Mouse (Mus musculus): ENCODE results near the gene Ceacam2. TPM values are rescaled to one million over a fixed set of nuclear protein-coding genes. Genes with fewer than 3 reads are reported as not detected.
"Not testable (repeated sequence)": the region's sequence is repeated elsewhere in the genome, so short reads cannot be mapped to it uniquely, and the experiment has no call there.

Gene Ceacam2
- polyA plus RNA-seq, 2 experiments from 2014 or later: not detected

- ATAC-seq: not testable (repeated sequence)
Measured at GRCm38 (mm10) chr7:25480791-25481190, 58.9 kb downstream of the Ceacam2 start.

DNA sequence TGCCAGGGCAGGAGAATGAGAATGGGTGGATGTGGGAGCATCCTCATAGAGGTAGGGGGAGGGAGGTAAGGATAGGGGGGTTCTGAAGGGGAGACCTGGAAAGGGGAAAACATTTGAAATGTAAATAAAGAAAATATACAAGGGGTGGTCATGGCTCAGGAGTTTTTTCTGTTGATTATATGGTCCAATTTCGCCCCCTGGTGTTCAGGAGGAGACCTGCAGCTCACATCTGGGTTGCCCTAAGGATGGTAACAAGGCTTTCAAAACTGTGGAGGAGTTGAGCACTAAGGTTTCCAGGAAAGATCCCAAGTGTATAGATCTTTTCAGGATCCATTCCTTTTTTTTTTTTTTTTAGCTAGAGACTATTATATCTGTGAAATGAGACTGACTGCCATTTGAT, 60.2 kb downstream of the Ceacam2 start:
- no peak for ATAC-seq

GRCm38 (mm10) chr7:25477752-25478093, 61.9 kb downstream of the Ceacam2 start:
- not testable (repeated sequence) for ATAC-seq

DNA sequence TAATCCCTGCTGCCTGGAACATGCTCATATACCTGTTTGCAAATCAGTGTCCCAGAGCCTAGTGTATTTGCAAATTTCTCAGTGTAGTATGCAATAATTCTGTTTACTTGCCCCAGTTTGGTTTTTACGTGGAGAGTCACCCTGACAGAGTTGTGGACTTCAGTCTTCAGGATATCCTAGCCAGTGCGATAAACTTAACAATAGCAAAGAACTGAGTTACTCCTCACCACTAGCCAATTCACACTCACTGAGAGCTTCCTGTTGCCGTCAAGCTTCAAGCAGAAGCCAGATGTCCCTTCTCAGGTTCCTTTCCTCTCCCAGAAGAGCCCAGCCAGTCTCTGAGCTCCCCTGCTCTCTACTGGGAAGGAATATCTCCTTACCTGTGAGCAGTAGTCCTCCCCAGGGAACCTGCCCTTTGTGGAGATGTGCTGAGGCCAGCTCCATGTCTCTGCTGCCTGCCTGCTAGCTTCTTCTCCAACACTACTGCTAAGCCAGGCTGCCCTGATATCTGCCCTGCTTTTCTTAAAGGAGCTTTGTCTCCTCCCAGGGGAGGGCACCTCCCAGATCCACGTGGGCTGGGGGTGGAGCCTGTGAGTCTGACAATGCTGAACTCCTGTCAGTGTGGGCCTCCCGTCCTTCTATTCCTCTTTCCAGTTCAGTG, 62.4 kb downstream of the Ceacam2 start, which contains the start of gene Ceacam1:
Ceacam1 (minus strand) TSS at position 513 of the 661 bp plus-strand sequence.
- not testable (repeated sequence) for ATAC-seq

- not testable (repeated sequence) for ATAC-seq
Measured at GRCm38 (mm10) chr7:25471821-25472220, 67.8 kb downstream of the Ceacam2 start.

Other genes starting within 250 kb of the Ceacam2 start
- 10 to 100 TPM; 23.6 to 42.6 TPM for gene Pafah1b3, start 241.9 kb downstream of the Ceacam2 start, polyA plus RNA-seq (2017; shearing (Covaris generic))
- not detected for gene Prr19, start 238.4 kb downstream of the Ceacam2 start, polyA plus RNA-seq (2017; shearing (Covaris generic))
- gene Tmem145, start 233.8 kb downstream of the Ceacam2 start, polyA plus RNA-seq (2017; shearing (Covaris generic)): not detected
- gene Megf8, start 222.7 kb downstream of the Ceacam2 start, polyA plus RNA-seq (2017; shearing (Covaris generic)): under 1 TPM; 0.10 to 0.11 TPM
- not detected for gene Cnfn, start 170.1 kb downstream of the Ceacam2 start, polyA plus RNA-seq (2017; shearing (Covaris generic))
- gene Lipe, start 141.1 kb downstream of the Ceacam2 start, polyA plus RNA-seq (2017; shearing (Covaris generic)): 10 to 100 TPM; 14.2 to 24.4 TPM
- gene Cxcl17, start 127.0 kb downstream of the Ceacam2 start, polyA plus RNA-seq (2017; shearing (Covaris generic)): not detected
- gene Ceacam1, start 62.3 kb downstream of the Ceacam2 start, polyA plus RNA-seq (2017; shearing (Covaris generic)): 1 to 10 TPM in 1 of 2 experiments, not detected in 1; 1.2 TPM
- gene Erich4, start 76.0 kb upstream of the Ceacam2 start, polyA plus RNA-seq (2017; shearing (Covaris generic)): not detected
- 10 to 100 TPM; 44.2 to 66.2 TPM for gene Dmac2, start 79.6 kb upstream of the Ceacam2 start, polyA plus RNA-seq (2017; shearing (Covaris generic))
- under 1 TPM; 0.27 to 0.81 TPM for gene B3gnt8, start 86.8 kb upstream of the Ceacam2 start, polyA plus RNA-seq (2017; shearing (Covaris generic))
- 10 to 100 TPM; 16.6 to 27.7 TPM for gene Bckdha, start 119.1 kb upstream of the Ceacam2 start, polyA plus RNA-seq (2017; shearing (Covaris generic))
- 100 to 1,000 TPM in 1 of 2 experiments, 10 to 100 TPM in 1; 97.0 to 157 TPM for gene Exosc5, start 119.3 kb upstream of the Ceacam2 start, polyA plus RNA-seq (2017; shearing (Covaris generic))
- 10 to 100 TPM; 15.2 to 31.5 TPM for gene Tmem91, start 135.3 kb upstream of the Ceacam2 start, polyA plus RNA-seq (2017; shearing (Covaris generic))
- 10 to 100 TPM; 46.8 to 72.8 TPM for gene B9d2, start 140.9 kb upstream of the Ceacam2 start, polyA plus RNA-seq (2017; shearing (Covaris generic))
- 1 to 10 TPM; 6.9 to 9.7 TPM for gene Tgfb1, start 147.1 kb upstream of the Ceacam2 start, polyA plus RNA-seq (2017; shearing (Covaris generic))
- 10 to 100 TPM; 36.5 to 68.4 TPM for gene Ccdc97, start 179.2 kb upstream of the Ceacam2 start, polyA plus RNA-seq (2017; shearing (Covaris generic))
- gene Hnrnpul1, start 214.9 kb upstream of the Ceacam2 start, polyA plus RNA-seq (2017; shearing (Covaris generic)): 10 to 100 TPM; 40.5 to 57.0 TPM
- 10 to 100 TPM; 17.8 to 34.4 TPM for gene Axl, start 248.8 kb upstream of the Ceacam2 start, polyA plus RNA-seq (2017; shearing (Covaris generic))